Mouse (Mus musculus) CD4-positive, CD25-positive, alpha-beta regulatory T cell (primary cell): ENCODE measurements around the gene Smc4. TPM values are rescaled to one million over a fixed set of nuclear protein-coding genes. Genes with fewer than 3 reads are reported as not detected.

ENCODE experiments used
- polyA plus RNA-seq: library from polyadenylated mRNA; unstranded; fragments of 100-300 nt; shearing (Covaris generic); gene quantifications from one replicate; pipeline ENCODE4 v1.2.1, GENCODE M21; 2017

The Smc4 gene
- 831 TPM for polyA plus RNA-seq

DNA sequence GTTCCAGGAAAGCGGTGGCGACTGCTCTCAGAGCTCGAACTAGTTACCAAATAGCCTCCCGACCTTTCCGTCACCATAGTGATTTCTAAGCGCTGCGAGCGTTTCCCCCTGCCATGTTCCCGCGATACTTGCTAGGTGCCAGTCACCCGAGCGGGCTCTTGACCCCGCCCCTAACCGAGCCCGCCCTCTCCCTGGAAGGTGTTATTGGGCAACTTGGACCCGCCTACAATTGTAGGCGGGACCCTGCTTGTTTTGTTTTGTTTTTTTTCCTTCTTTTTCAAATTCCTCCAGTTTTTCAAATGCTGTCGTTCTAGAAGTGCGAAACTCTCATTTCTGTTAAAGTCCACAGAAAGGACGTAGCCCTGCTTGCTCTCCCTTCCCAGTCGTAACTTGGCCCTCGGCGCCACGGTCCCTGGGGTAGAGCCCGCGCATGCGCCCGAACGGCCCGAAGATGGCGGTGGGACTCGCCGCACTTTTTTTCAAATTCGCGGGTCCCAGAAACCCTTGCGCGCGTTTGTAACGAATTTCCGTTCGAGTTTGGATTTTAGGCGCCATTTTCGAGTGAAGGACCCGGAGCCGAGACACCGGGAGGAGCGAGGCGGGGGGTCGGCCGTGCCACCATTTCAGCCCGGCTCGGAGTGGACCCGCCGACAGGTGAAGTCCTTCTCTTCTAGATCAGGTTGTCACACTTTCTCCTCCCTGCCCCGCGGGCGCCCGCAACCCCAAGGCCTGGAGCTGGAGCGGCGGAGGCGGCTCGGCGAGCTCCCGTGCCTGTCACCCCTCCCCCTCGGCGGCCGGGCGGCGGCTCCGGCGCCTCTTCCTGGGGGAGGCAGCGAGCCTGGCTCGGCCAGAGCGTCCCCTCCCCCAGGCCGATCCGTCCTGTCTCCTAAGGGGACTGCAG, at the start of gene Smc4, which contains the start of gene Ift80:
Gene Smc4 (plus strand): TSS at position 302 of the 901 bp plus-strand sequence.
Gene Ift80 (minus strand): TSS at position 134 of the 901 bp plus-strand sequence.

DNA sequence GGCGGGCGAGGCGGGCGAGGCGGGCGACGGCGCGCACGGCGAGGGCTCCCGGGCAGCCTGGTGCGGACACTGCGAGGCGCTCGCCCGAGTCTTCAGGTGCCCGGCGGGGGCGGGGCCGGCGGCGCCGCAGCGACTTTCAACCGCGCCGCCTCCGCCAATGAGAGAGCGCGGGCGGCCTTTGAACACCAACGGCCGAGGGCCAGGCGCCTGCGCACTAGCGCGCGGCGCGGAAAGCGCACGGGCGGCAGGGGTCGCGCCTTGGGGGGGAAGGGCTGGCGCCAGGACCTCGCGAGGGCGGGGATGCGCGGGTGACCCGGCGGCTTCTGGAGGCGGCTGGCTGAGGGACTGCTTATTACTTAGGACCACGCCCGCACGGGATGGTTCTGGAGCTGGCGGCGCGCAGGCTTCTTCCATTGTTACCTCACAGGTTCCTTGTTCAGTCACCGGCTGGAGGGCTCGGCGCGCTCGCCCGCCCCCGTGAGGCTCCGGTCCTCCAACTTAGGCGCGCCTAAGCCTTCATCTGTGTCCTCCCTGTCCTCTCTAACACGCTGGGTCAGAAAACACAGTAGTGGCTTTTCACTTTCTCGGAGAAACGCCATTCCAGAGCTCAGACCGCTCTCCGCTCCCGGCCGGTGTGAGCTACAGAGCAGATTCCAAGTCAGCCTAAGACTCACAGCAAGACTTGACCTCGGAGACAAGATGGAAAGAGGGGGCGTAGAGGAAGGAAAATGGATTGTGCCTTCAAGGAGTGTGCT, 40.3 kb downstream of the Smc4 start, which contains the start of gene Trim59:
Gene Trim59 (minus strand): TSS at position 111 of the 755 bp plus-strand sequence.

Other genes starting within 250 kb of the Smc4 start
- 52.6 TPM for gene 1110032F04Rik, start 135.2 kb upstream of the Smc4 start, polyA plus RNA-seq
- gene Ift80, start 168 bp upstream of the Smc4 start, polyA plus RNA-seq = 235 TPM
- gene Trim59, start 40.0 kb downstream of the Smc4 start, polyA plus RNA-seq = 278 TPM
- 166 TPM for gene Kpna4, start 122.4 kb downstream of the Smc4 start, polyA plus RNA-seq
- gene Arl14, start 217.7 kb downstream of the Smc4 start, polyA plus RNA-seq = 0.19 TPM